Mouse (Mus musculus): Measurements from ENCODE around the gene Rbfox3. TPM values are rescaled to one million over a fixed set of nuclear protein-coding genes. Genes with fewer than 3 reads are reported as not detected.

Rbfox3 gene
- polyA plus RNA-seq, 1 experiment from 2014 or later, result 1.7 TPM

- Histone ChIP-seq H3K4me1 (replicated peaks; ENCODE audit: control insufficient read depth, insufficient read depth, low read length) (no peaks in the 10 kb centered on the region), H3K4me2 (ENCODE audit: low read length) (no peak overlapping the region), H3K27ac (ENCODE audit: low read depth) (no peak overlapping the region), H3K9me3 (ENCODE audit: control insufficient read depth, low read length) (no peaks in the 10 kb centered on the region), H3K4me3 (ENCODE audit: low read depth, low read length) (no peak overlapping the region), H3K9ac (ENCODE audit: low read length) (no peak overlapping the region), H3K27me3 (replicated peaks; ENCODE audit: control insufficient read depth, insufficient read depth, low read length) (0 out of 2 replicates have a peak, but pooled peaks cover 5% of the 10 kb centered on the region), H3K36me3 (ENCODE audit: control insufficient read depth, insufficient read depth, low read length) (no peaks in the 10 kb centered on the region)
- WGBS, result 6% methylated on average over 9 of the region's 9 CpGs
- no peak for DNase-seq (ENCODE audit: low spot score)
- no peak for ATAC-seq (replicated peaks; ENCODE audit: low FRiP score, low TSS enrichment, low read depth)
Observed at GRCm38 (mm10) chr11:118600168-118600567, 311.2 kb downstream of the Rbfox3 start.

GRCm38 (mm10) chr11:118598726-118599125, 312.7 kb downstream of the Rbfox3 start:
- no peaks in the 10 kb centered on the region for H3K4me1 ChIP-seq (replicated peaks; ENCODE audit: control insufficient read depth, insufficient read depth, low read length)
- H3K27ac ChIP-seq (ENCODE audit: low read depth), result no peak overlapping the region
- H3K4me3 ChIP-seq (ENCODE audit: low read depth, low read length), result no peak overlapping the region
- H3K9me3 ChIP-seq (ENCODE audit: control insufficient read depth, low read length), result no peaks in the 10 kb centered on the region
- WGBS, result 59% methylated on average over 5 of the region's 5 CpGs
- no peak overlapping the region for H3K4me2 ChIP-seq (ENCODE audit: low read length)
- H3K9ac ChIP-seq (ENCODE audit: low read length), result no peak overlapping the region
- DNase-seq (ENCODE audit: low spot score) (no peak), ATAC-seq (replicated peaks; ENCODE audit: low FRiP score, low TSS enrichment, low read depth) (no peak)
- H3K36me3 ChIP-seq (ENCODE audit: control insufficient read depth, insufficient read depth, low read length), result no peaks in the 10 kb centered on the region
- 0 out of 2 replicates have a peak, but pooled peaks cover 5% of the 10 kb centered on the region for H3K27me3 ChIP-seq (replicated peaks; ENCODE audit: control insufficient read depth, insufficient read depth, low read length)

- no peaks in the 10 kb centered on the region for H3K27me3 ChIP-seq (replicated peaks; ENCODE audit: control insufficient read depth, insufficient read depth, low read length)
- no peaks in the 10 kb centered on the region for H3K36me3 ChIP-seq (ENCODE audit: control insufficient read depth, insufficient read depth, low read length)
- WGBS, result 5% methylated on average over 14 of the region's 15 CpGs
- DNase-seq (ENCODE audit: low spot score), result peak; percentile 98
- H3K9me3 ChIP-seq (ENCODE audit: control insufficient read depth, low read length), result no peaks in the 10 kb centered on the region
- no peak overlapping the region for H3K4me2 ChIP-seq (ENCODE audit: low read length)
- H3K9ac ChIP-seq (ENCODE audit: low read length), result no peak overlapping the region
- no peak overlapping the region for H3K27ac ChIP-seq (ENCODE audit: low read depth)
- ATAC-seq (replicated peaks; ENCODE audit: low FRiP score, low TSS enrichment, low read depth), result 0 out of 2 replicates have a peak, but pooled peaks have one; percentile 19
- H3K4me1 ChIP-seq (replicated peaks; ENCODE audit: control insufficient read depth, insufficient read depth, low read length), result no peaks in the 10 kb centered on the region
- no peak overlapping the region for H3K4me3 ChIP-seq (ENCODE audit: low read depth, low read length)
Observed at GRCm38 (mm10) chr11:118584826-118585225, 326.6 kb downstream of the Rbfox3 start.

- DNase-seq (ENCODE audit: low spot score), result no peak
- Histone ChIP-seq H3K27me3 (replicated peaks; ENCODE audit: control insufficient read depth, insufficient read depth, low read length) (no peaks in the 10 kb centered on the region), H3K4me3 (ENCODE audit: low read depth, low read length) (no peak overlapping the region), H3K4me2 (ENCODE audit: low read length) (no peak overlapping the region), H3K9me3 (ENCODE audit: control insufficient read depth, low read length) (no peaks in the 10 kb centered on the region), H3K9ac (ENCODE audit: low read length) (no peak overlapping the region), H3K4me1 (replicated peaks; ENCODE audit: control insufficient read depth, insufficient read depth, low read length) (no peaks in the 10 kb centered on the region), H3K27ac (ENCODE audit: low read depth) (no peak overlapping the region), H3K36me3 (ENCODE audit: control insufficient read depth, insufficient read depth, low read length) (no peaks in the 10 kb centered on the region)
- no peak for ATAC-seq (replicated peaks; ENCODE audit: low FRiP score, low TSS enrichment, low read depth)
- WGBS, result 95% methylated on average over 1 of the region's 1 CpGs
Observed at GRCm38 (mm10) chr11:118583989-118584388, 327.4 kb downstream of the Rbfox3 start.

- Histone ChIP-seq H3K27me3 (replicated peaks; ENCODE audit: control insufficient read depth, insufficient read depth, low read length) (no peaks in the 10 kb centered on the region), H3K4me2 (ENCODE audit: low read length) (no peak overlapping the region), H3K9ac (ENCODE audit: low read length) (no peak overlapping the region), H3K9me3 (ENCODE audit: control insufficient read depth, low read length) (no peaks in the 10 kb centered on the region), H3K4me1 (replicated peaks; ENCODE audit: control insufficient read depth, insufficient read depth, low read length) (no peaks in the 10 kb centered on the region), H3K27ac (ENCODE audit: low read depth) (no peak overlapping the region), H3K36me3 (ENCODE audit: control insufficient read depth, insufficient read depth, low read length) (no peaks in the 10 kb centered on the region), H3K4me3 (ENCODE audit: low read depth, low read length) (no peak overlapping the region)
- 88% methylated on average over 8 of the region's 8 CpGs for WGBS
- ATAC-seq (replicated peaks; ENCODE audit: low FRiP score, low TSS enrichment, low read depth) (no peak), DNase-seq (ENCODE audit: low spot score) (no peak)
Observed at GRCm38 (mm10) chr11:118583573-118583972, 327.8 kb downstream of the Rbfox3 start.

GRCm38 (mm10) chr11:118581019-118581418, 330.4 kb downstream of the Rbfox3 start:
- H3K36me3 ChIP-seq (ENCODE audit: control insufficient read depth, insufficient read depth, low read length), result no peaks in the 10 kb centered on the region
- H3K27me3 ChIP-seq (replicated peaks; ENCODE audit: control insufficient read depth, insufficient read depth, low read length), result no peaks in the 10 kb centered on the region; the same call in 1 of the 2 replicates
- no peak for DNase-seq (ENCODE audit: low spot score)
- 40% methylated on average over 4 of the region's 4 CpGs for WGBS
- H3K4me3 ChIP-seq (ENCODE audit: low read depth, low read length), result no peak overlapping the region
- no peak overlapping the region for H3K9ac ChIP-seq (ENCODE audit: low read length)
- H3K4me2 ChIP-seq (ENCODE audit: low read length), result no peak overlapping the region
- H3K9me3 ChIP-seq (ENCODE audit: control insufficient read depth, low read length), result no peaks in the 10 kb centered on the region
- no peaks in the 10 kb centered on the region for H3K4me1 ChIP-seq (replicated peaks; ENCODE audit: control insufficient read depth, insufficient read depth, low read length)
- H3K27ac ChIP-seq (ENCODE audit: low read depth), result no peak overlapping the region
- ATAC-seq (replicated peaks; ENCODE audit: low FRiP score, low TSS enrichment, low read depth), result no peak

- Histone ChIP-seq H3K9me3 (ENCODE audit: control insufficient read depth, low read length) (no peaks in the 10 kb centered on the region), H3K4me2 (ENCODE audit: low read length) (no peak overlapping the region), H3K27ac (ENCODE audit: low read depth) (no peak overlapping the region), H3K4me1 (replicated peaks; ENCODE audit: control insufficient read depth, insufficient read depth, low read length) (no peaks in the 10 kb centered on the region), H3K36me3 (ENCODE audit: control insufficient read depth, insufficient read depth, low read length) (no peaks in the 10 kb centered on the region), H3K9ac (ENCODE audit: low read length) (no peak overlapping the region), H3K27me3 (replicated peaks; ENCODE audit: control insufficient read depth, insufficient read depth, low read length) (no peaks in the 10 kb centered on the region; the same call in 1 of the 2 replicates), H3K4me3 (ENCODE audit: low read depth, low read length) (no peak overlapping the region)
- DNase-seq (ENCODE audit: low spot score) (no peak), ATAC-seq (replicated peaks; ENCODE audit: low FRiP score, low TSS enrichment, low read depth) (no peak)
- WGBS, result 77% methylated on average over 8 of the region's 8 CpGs
Observed at GRCm38 (mm10) chr11:118579622-118580021, 331.8 kb downstream of the Rbfox3 start.

- no peak overlapping the region for H3K9ac ChIP-seq (ENCODE audit: low read length)
- H3K27me3 ChIP-seq (replicated peaks; ENCODE audit: control insufficient read depth, insufficient read depth, low read length), result peaks cover 12% of the 10 kb centered on the region
- DNase-seq (ENCODE audit: low spot score) (no peak), ATAC-seq (replicated peaks; ENCODE audit: low FRiP score, low TSS enrichment, low read depth) (no peak)
- 66% methylated on average over 15 of the region's 15 CpGs for WGBS
- no peaks in the 10 kb centered on the region for H3K4me1 ChIP-seq (replicated peaks; ENCODE audit: control insufficient read depth, insufficient read depth, low read length)
- no peaks in the 10 kb centered on the region for H3K36me3 ChIP-seq (ENCODE audit: control insufficient read depth, insufficient read depth, low read length)
- no peak overlapping the region for H3K4me3 ChIP-seq (ENCODE audit: low read depth, low read length)
- no peak overlapping the region for H3K27ac ChIP-seq (ENCODE audit: low read depth)
- no peak overlapping the region for H3K4me2 ChIP-seq (ENCODE audit: low read length)
- no peaks in the 10 kb centered on the region for H3K9me3 ChIP-seq (ENCODE audit: control insufficient read depth, low read length)
Observed at GRCm38 (mm10) chr11:118577271-118577670, 334.1 kb downstream of the Rbfox3 start.

- no peak overlapping the region for H3K9ac ChIP-seq (ENCODE audit: low read length)
- ATAC-seq (replicated peaks; ENCODE audit: low FRiP score, low TSS enrichment, low read depth) (no peak), DNase-seq (ENCODE audit: low spot score) (no peak)
- no peak overlapping the region for H3K4me2 ChIP-seq (ENCODE audit: low read length)
- H3K36me3 ChIP-seq (ENCODE audit: control insufficient read depth, insufficient read depth, low read length), result no peaks in the 10 kb centered on the region
- no peak overlapping the region for H3K27ac ChIP-seq (ENCODE audit: low read depth)
- no peaks in the 10 kb centered on the region for H3K4me1 ChIP-seq (replicated peaks; ENCODE audit: control insufficient read depth, insufficient read depth, low read length)
- no peaks in the 10 kb centered on the region for H3K9me3 ChIP-seq (ENCODE audit: control insufficient read depth, low read length)
- peaks cover 18% of the 10 kb centered on the region for H3K27me3 ChIP-seq (replicated peaks; ENCODE audit: control insufficient read depth, insufficient read depth, low read length)
- no peak overlapping the region for H3K4me3 ChIP-seq (ENCODE audit: low read depth, low read length)
- WGBS, result 71% methylated on average over 8 of the region's 8 CpGs
Observed at GRCm38 (mm10) chr11:118576611-118577010, 334.8 kb downstream of the Rbfox3 start.

Measured in intestine, embryonic 14.5 days (tissue).